Mouse (Mus musculus) liver, postnatal 0 days (tissue): ENCODE measurements around the gene Col8a1. TPM values are rescaled to one million over a fixed set of nuclear protein-coding genes. Genes with fewer than 3 reads are reported as not detected.

Experiments
- ATAC-seq: fragments of 200-750 bp; cut with Nextera tagmentation; 2 replicates; pipeline ENCODE4 v1.8.0; 2017; ENCODE audit warnings: mild to moderate bottlenecking, moderate library complexity
- DNase-seq: peaks from one replicate; pipeline ENCODE4 v3.0.0-alpha.2; 2016
- H3K27ac ChIP-seq: fragments of 300-500 bp; sonication (generic); 2 replicates; pipeline ENCODE4 v1.5.1; 2014; ENCODE audit warnings: antibody characterized with exemption, moderate library complexity, mild to moderate bottlenecking, low read depth
- H3K27me3 ChIP-seq: fragments of 300-500 bp; sonication (generic); 2 replicates; pipeline ENCODE4 v1.6.1; 2014; ENCODE audit warnings: low read length, control low read depth, mixed read lengths; ENCODE audit not compliant: insufficient read depth
- H3K36me3 ChIP-seq: fragments of 300-500 bp; sonication (generic); replicated peaks from 2 replicates; pipeline ENCODE4 v1.6.1; 2014; ENCODE audit warnings: mild to moderate bottlenecking, control low read depth, low read length, moderate library complexity, mixed read lengths; ENCODE audit not compliant: insufficient read depth
- H3K4me1 ChIP-seq: fragments of 300-500 bp; sonication (generic); 2 replicates; pipeline ENCODE4 v1.6.1; 2014; ENCODE audit warnings: antibody characterized with exemption, mild to moderate bottlenecking, control low read depth; ENCODE audit not compliant: insufficient read depth
- H3K4me2 ChIP-seq: fragments of 300-500 bp; sonication (generic); 2 replicates; pipeline ENCODE4 v1.6.1; 2014; ENCODE audit warnings: low read depth, mild to moderate bottlenecking, low read length, moderate library complexity, mixed read lengths
- H3K4me3 ChIP-seq: fragments of 300-500 bp; sonication (generic); 2 replicates; pipeline ENCODE4 v1.5.1; 2014; ENCODE audit warnings: low read depth, low read length
- H3K9ac ChIP-seq: fragments of 300-500 bp; sonication (generic); replicated peaks from 2 replicates; pipeline ENCODE4 v1.6.1; 2014; ENCODE audit warnings: mild to moderate bottlenecking, moderate library complexity
- H3K9me3 ChIP-seq: fragments of 300-500 bp; sonication (generic); 2 replicates; pipeline ENCODE4 v1.6.1; 2016; ENCODE audit warnings: mild to moderate bottlenecking, control low read depth, low read length, mixed read lengths
- CTCF ChIP-seq: sonication (generic); IDR thresholded peaks from 2 replicates; pipeline ENCODE4 v1.5.1; 2016; ENCODE audit warnings: antibody characterized with exemption, low read depth
- EP300 ChIP-seq: IDR thresholded peaks from 2 replicates; pipeline ENCODE4 v1.6.1; 2016; ENCODE audit warnings: antibody characterized with exemption, low read depth, mild to moderate bottlenecking
- WGBS: fragments of 180-500 bp; shearing (Covaris S2); extraction: QIAGEN DNeasy Blood & Tissue Kit; methylation state at CpG from one replicate; pipeline ENCODE4 v1.1.7; 2014; ENCODE audit not compliant: insufficient replicate concordance; 5-methylcytosine and 5-hydroxymethylcytosine counted together
- polyA plus RNA-seq: library from polyadenylated mRNA; unstranded; fragments of >200 nt; fragmentation: Nextera tagmentation; extraction: Ambion mirVana; gene quantifications from 2 replicates; pipeline ENCODE4 v1.2.1, GENCODE M21; 2015

Col8a1 gene
- polyA plus RNA-seq, 1 experiment from 2014 or later = 0.06 TPM

GRCm38 (mm10) chr16:57740169-57740568, 14.4 kb downstream of the Col8a1 start:
- Histone ChIP-seq H3K4me1 (no peaks in the 10 kb centered on the region), H3K27ac (no peak overlapping the region), H3K27me3 (no peaks in the 10 kb centered on the region), H3K9ac (no peak overlapping the region), H3K36me3 (no peaks in the 10 kb centered on the region), H3K9me3 (no peaks in the 10 kb centered on the region), H3K4me3 (no peak overlapping the region), H3K4me2 (no peak overlapping the region)
- WGBS = 69% methylated on average over 3 of the region's 3 CpGs
- no peak for TF ChIP-seq EP300
- TF ChIP-seq CTCF = no peak
- DNase-seq (no peak), ATAC-seq (no peak)

GRCm38 (mm10) chr16:57734942-57735341, 19.6 kb downstream of the Col8a1 start:
- DNase-seq (no peak), ATAC-seq (no peak)
- Histone ChIP-seq H3K27me3 (no peaks in the 10 kb centered on the region), H3K36me3 (no peaks in the 10 kb centered on the region), H3K9ac (no peak overlapping the region), H3K4me1 (no peaks in the 10 kb centered on the region), H3K9me3 (no peaks in the 10 kb centered on the region), H3K4me2 (no peak overlapping the region), H3K4me3 (no peak overlapping the region), H3K27ac (no peak overlapping the region)
- 80% methylated on average over 2 of the region's 2 CpGs for WGBS
- TF ChIP-seq CTCF = no peak
- no peak for TF ChIP-seq EP300

- 77% methylated on average over 1 of the region's 1 CpGs for WGBS
- Histone ChIP-seq H3K27me3 (no peaks in the 10 kb centered on the region), H3K27ac (no peak overlapping the region), H3K9me3 (no peaks in the 10 kb centered on the region), H3K4me1 (no peaks in the 10 kb centered on the region), H3K4me3 (no peak overlapping the region), H3K36me3 (no peaks in the 10 kb centered on the region), H3K4me2 (no peak overlapping the region), H3K9ac (no peak overlapping the region)
- ATAC-seq (no peak), DNase-seq (no peak)
- no peak for TF ChIP-seq EP300
- no peak for TF ChIP-seq CTCF
Measured at GRCm38 (mm10) chr16:57733545-57733944, 21.0 kb downstream of the Col8a1 start.

GRCm38 (mm10) chr16:57733139-57733538, 21.4 kb downstream of the Col8a1 start:
- no peak for DNase-seq
- Histone ChIP-seq H3K9ac (no peak overlapping the region), H3K9me3 (no peaks in the 10 kb centered on the region), H3K27me3 (no peaks in the 10 kb centered on the region), H3K27ac (no peak overlapping the region), H3K36me3 (no peaks in the 10 kb centered on the region), H3K4me3 (no peak overlapping the region), H3K4me1 (no peaks in the 10 kb centered on the region), H3K4me2 (no peak overlapping the region)
- 82% methylated on average over 3 of the region's 3 CpGs for WGBS
- TF ChIP-seq CTCF = no peak
- TF ChIP-seq EP300 = no peak
- ATAC-seq = no peak

- no peak for DNase-seq
- Histone ChIP-seq H3K4me3 (no peak overlapping the region), H3K36me3 (no peaks in the 10 kb centered on the region), H3K9me3 (no peaks in the 10 kb centered on the region), H3K27ac (no peak overlapping the region), H3K27me3 (no peaks in the 10 kb centered on the region), H3K9ac (no peak overlapping the region), H3K4me1 (no peaks in the 10 kb centered on the region), H3K4me2 (no peak overlapping the region)
- WGBS = 51% methylated on average over 3 of the region's 3 CpGs
- no peak for TF ChIP-seq CTCF
- TF ChIP-seq EP300 = no peak
- ATAC-seq = no peak
Measured at GRCm38 (mm10) chr16:57724978-57725377, 29.6 kb downstream of the Col8a1 start.

- TF ChIP-seq EP300 (no peak), CTCF (no peak)
- Histone ChIP-seq H3K4me1 (no peaks in the 10 kb centered on the region), H3K4me3 (no peak overlapping the region), H3K4me2 (no peak overlapping the region), H3K9me3 (no peaks in the 10 kb centered on the region), H3K27me3 (no peaks in the 10 kb centered on the region), H3K27ac (no peak overlapping the region), H3K9ac (no peak overlapping the region), H3K36me3 (no peaks in the 10 kb centered on the region)
- no peak for DNase-seq
- 78% methylated on average over 2 of the region's 2 CpGs for WGBS
- no peak for ATAC-seq
Measured at GRCm38 (mm10) chr16:57718982-57719381, 35.6 kb downstream of the Col8a1 start.

GRCm38 (mm10) chr16:57698733-57699132, 55.8 kb downstream of the Col8a1 start:
- Histone ChIP-seq H3K27me3 (no peaks in the 10 kb centered on the region), H3K9ac (no peak overlapping the region), H3K9me3 (no peaks in the 10 kb centered on the region), H3K36me3 (no peaks in the 10 kb centered on the region), H3K4me2 (no peak overlapping the region), H3K4me1 (no peaks in the 10 kb centered on the region), H3K4me3 (no peak overlapping the region), H3K27ac (no peak overlapping the region)
- TF ChIP-seq EP300 (no peak), CTCF (no peak)
- DNase-seq = no peak
- 85% methylated on average over 5 of the region's 5 CpGs for WGBS
- no peak for ATAC-seq
